Mouse (Mus musculus): Measurements from ENCODE around the gene Fkbp7.

The Fkbp7 gene

GRCm38 (mm10) chr2:76672966-76673392 is at the start of gene Fkbp7:
Fkbp7 (minus strand) TSS chr2:76673116.
- DNase-seq (ENCODE audit: low spot score in 2 of 2) = peak; percentile 86 to 93

DNA sequence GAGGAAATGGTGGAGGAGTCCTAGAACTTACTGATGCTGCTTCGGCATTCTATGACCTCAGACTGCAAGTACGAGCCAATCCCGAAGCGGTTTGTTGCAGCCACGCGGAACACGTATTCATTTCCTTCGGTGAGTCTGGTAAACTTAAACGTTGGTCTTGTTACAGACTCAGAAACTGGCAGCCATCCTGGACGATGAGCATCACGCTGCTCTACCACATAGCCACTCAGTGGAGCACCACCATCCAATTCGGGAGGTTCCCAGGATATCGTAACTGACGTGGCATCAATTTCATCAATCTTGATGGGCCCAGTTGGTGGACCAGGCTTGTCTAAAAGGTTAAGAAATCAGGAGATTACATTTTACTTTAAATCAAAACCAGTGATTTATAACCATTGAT is 46.7 kb upstream of the Fkbp7 start:
- no peak for DNase-seq (ENCODE audit: low spot score in 2 of 2)

- DNase-seq (ENCODE audit: low spot score in 2 of 2) = no peak
Measured at GRCm38 (mm10) chr2:76714984-76715383, 42.1 kb upstream of the Fkbp7 start.

GRCm38 (mm10) chr2:76708512-76708911 is 35.6 kb upstream of the Fkbp7 start:
- no peak for DNase-seq (ENCODE audit: low spot score in 2 of 2)

GRCm38 (mm10) chr2:76705655-76706054 is 32.7 kb upstream of the Fkbp7 start:
- no peak for DNase-seq (ENCODE audit: low spot score in 2 of 2)

- DNase-seq (ENCODE audit: low spot score in 2 of 2) = no peak
Measured at GRCm38 (mm10) chr2:76702751-76703150, 29.8 kb upstream of the Fkbp7 start.

DNA sequence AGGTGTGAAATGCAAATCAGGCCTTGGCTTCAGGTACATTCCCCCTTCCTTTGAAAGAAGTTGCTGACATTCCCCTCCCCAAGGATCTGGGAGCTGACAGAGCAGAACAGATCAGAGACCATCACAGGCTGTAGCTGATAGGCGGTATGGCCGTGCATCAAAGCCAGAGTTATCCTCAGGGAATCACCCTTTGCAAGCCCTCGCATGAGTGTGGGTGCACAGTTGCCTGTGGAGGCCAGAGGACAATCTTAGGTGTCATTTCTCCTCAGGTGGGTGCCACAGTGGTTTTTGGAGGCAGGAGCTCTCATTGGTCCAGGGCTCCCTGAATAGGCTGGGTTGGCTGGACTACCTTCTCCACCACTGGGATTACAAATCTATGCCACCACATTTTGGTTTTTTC is 29.3 kb upstream of the Fkbp7 start:
- DNase-seq (ENCODE audit: low spot score in 2 of 2) = no peak

DNA sequence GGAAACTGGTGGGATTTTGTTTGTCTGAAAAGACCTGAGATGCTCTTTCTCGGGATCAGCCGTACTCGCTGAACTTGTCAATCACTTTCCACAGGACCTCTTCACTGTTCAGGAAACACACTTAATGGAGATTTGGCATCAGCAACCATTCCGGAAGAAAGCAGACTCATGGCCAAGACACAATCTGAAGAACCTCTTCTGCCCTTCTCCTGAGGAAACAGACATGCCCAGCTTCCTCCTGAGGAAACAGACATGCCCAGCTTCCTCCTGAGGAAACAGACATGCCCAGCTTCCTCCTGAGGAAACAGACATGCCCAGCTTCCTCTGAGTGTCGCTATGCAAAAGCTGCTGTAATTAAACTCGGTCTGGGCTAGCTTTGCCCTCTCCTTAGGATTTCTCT is 22.4 kb upstream of the Fkbp7 start:
- DNase-seq (ENCODE audit: low spot score in 2 of 2) = no peak

- DNase-seq (ENCODE audit: low spot score in 2 of 2) = no peak
Measured at GRCm38 (mm10) chr2:76693765-76694164, 20.8 kb upstream of the Fkbp7 start.

DNA sequence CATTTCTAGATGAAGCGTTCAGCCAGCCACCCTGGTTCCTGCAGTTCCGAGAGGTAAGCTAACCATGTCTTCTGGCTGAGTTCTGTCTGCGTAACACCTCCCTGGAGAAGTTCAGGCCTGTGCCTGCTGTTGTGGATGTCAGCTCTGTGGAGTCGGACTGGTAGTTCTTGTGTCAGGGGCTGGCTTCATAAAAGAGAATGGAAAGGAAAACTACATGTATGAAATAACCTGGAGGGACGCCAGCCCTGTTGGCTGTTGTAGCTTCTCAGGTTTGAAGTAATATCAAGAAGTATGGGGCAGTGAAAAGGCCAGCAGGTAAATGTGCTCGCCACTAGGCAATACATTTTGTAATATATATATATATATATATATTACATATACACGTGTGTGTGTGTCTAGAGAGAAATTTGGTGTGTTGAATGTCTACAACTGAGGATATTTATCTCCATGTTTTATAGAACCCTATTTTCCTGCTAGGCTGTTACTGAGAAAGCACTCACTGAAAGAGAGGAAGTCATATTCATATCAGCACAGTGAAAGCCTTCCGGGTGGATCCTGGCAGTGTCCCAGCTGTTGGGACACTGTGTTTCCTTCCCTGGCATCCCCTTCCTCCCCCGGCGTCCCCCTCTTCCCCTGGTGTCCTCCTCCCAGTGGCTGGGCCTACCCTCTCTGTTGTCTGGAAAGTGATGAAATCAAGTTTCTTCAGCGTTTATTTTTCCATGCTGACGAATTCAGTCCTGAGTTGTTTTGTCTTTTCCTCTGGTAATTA is 17.7 kb upstream of the Fkbp7 start:
- DNase-seq (ENCODE audit: low spot score in 2 of 2) = no peak

GRCm38 (mm10) chr2:76688162-76688561 is 15.2 kb upstream of the Fkbp7 start:
- no peak for DNase-seq (ENCODE audit: low spot score in 2 of 2)

GRCm38 (mm10) chr2:76687608-76688007 is 14.7 kb upstream of the Fkbp7 start:
- no peak for DNase-seq (ENCODE audit: low spot score in 2 of 2)

GRCm38 (mm10) chr2:76686986-76687385 is 14.1 kb upstream of the Fkbp7 start:
- no peak for DNase-seq (ENCODE audit: low spot score in 2 of 2)

DNA sequence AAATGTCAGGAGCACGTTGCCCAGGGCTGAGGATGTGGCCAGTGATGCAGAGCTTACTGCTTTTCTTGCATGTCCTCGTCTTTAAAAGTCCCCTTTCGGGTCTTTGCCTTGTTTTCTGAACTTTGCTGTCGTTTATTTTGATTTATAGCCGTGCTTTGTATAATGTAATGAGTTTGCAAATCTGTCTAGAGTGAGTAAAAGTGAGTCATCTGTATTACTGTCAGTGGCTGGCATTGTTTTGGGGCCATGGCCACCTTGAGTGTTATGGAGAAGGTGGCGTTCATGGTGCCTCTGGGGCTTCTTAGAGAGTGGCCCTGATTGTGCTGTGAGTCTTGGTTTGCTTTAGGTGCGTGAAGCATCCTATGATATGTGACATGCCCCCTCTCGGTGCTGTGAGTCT is 9.4 kb upstream of the Fkbp7 start:
- DNase-seq (ENCODE audit: low spot score in 2 of 2) = no peak

DNA sequence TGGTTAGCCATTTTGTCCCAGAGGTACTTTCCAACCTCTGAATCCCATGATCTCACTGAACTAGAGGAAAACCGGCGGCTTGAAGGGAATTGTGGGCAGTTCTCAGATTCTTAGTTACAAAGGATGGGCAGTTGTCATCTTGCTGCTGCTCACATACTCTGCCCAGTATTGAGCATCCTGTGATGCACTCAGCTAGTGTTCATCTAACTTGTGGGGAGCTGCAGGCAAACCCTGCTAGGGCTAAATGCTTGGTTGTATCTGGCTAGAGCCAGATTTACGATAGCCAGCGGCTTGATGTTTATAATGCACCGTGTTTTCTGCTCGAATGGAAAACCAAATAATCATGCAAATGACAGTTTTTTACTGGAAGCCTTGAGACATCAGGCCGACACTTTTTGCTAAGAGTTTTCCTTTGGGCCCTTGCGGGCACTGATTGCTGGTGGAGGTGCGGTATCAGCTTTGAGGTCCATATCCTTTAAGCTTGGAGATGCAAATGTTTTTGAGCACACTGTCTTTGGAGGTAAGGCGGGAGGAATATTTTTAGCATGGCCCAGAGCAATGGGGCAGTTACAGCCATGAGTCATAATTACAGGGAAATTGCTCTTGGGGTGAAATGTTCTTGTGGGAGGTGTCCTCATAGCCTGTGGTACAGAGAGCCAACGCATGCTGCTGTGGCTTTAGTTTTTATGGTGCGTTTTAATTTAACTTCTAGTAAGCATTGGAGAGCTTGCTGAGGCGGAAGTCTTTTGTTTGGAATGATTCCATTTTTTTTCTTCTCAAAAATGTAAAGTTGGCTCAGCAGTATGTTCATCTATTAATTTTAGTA is 3.7 kb upstream of the Fkbp7 start:
- DNase-seq (ENCODE audit: low spot score in 2 of 2) = no peak

DNA sequence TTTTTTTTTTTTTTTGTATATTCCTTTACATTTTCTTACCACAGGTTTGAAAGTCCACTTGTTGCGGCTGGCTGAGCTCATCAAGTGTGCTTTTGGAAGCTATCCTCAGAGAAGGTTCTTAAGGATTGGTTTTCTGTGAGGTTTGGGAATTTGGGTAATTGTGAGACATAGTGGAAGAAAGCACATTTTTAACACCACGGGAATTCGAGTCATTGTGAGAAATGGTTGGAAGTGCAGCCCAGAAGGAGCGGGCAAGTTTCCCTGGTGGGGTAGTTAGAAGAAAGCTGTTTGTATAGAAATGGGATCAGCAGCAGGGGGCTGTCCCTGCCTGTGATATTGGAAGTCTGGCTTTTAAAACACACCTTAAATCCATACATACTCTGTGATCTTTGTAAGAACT is 3.0 kb upstream of the Fkbp7 start:
- DNase-seq (ENCODE audit: low spot score in 2 of 2) = no peak

GRCm38 (mm10) chr2:76675451-76675850 is 2.5 kb upstream of the Fkbp7 start:
- peak in 1 of 2 experiments; percentile 17 for DNase-seq (ENCODE audit: low spot score in 2 of 2)

DNA sequence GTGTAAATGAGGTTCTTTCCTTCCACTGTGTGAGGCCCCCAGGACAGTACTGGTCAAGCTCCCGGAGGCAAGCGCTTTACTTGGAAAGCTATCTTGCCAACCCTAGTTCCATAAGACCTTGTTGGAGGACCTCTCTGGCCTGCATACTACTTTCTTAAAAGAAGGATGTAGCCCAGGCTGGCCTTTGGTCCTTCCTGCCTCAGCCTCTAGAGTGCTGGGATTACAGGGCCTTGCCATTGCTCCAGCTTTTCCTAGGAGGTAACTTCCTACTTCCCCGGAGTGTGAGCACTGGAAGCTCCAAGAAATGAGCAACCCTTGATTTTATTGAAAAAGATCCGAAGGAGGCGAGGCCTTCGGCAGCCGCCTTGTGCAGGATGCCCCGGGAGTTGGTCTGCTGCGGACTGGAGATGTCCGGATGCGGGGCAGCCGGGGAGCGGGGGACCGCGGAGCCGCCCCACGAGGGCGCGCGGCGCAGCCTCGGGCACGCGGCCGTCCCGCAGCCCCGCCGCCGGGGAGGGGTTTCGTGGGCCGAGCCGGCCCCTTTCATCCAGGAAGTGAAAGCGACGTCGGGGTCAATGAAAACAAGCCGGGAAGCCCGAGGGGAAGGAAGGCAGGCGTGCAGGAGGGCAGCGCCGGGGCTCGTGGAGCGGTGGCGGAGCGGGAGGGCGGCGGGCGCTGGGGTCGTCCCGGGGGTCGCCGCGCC is 2.0 kb upstream of the Fkbp7 start, which contains the start of gene Plekha3:
Plekha3 (plus strand) TSS at position 557 of the 703 bp plus-strand sequence.
- peak; percentile 77 to 86 for DNase-seq (ENCODE audit: low spot score in 2 of 2)

GRCm38 (mm10) chr2:76673472-76674081 is 661 bp upstream of the Fkbp7 start:
- DNase-seq (ENCODE audit: low spot score in 2 of 2) = peak; percentile 66 to 78

GRCm38 (mm10) chr2:76672134-76672745 is 676 bp downstream of the Fkbp7 start:
- DNase-seq (ENCODE audit: low spot score in 2 of 2) = no peak

GRCm38 (mm10) chr2:76671641-76672040 is 1.3 kb downstream of the Fkbp7 start:
- DNase-seq (ENCODE audit: low spot score in 2 of 2) = no peak

Data from spleen, postnatal 4 days (tissue).